Mouse (Mus musculus) heart, adult 11 months (tissue): Measurements from ENCODE around the gene Mall.
A peak's percentile ranks its signal among the peaks of the same experiment; 100 is the strongest.

Experiments used
- DNase-seq: peaks from one replicate; pipeline ENCODE4 v3.0.0; 2022

Mall gene

DNA sequence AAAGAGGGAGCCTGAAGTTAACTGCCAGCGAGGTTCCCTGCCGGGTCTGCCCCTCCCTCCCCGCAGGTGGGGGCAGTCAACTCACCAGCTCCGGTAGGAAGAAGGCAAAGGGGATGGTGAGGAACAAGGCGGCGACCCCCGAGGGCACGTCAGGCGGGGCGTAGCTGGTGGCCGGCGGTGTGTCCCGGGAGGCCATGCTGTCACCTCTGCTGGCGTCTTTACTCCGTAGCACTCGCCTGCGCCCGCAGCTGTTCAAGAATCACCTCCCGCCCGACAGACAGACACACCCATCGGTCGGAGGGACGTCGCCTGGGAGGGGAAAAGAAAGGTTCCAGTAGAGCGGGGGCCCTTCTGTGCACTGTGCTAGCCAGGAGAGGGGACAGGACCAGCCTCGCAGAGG, at the start of gene Mall:
TSS of gene Mall (minus strand) at position 262 of the 400 bp plus-strand sequence.
- DNase-seq = peak; percentile 95

GRCm38 (mm10) chr2:127778451-127778850, 48.7 kb upstream of the Mall start:
- peak; percentile 40 for DNase-seq

DNA sequence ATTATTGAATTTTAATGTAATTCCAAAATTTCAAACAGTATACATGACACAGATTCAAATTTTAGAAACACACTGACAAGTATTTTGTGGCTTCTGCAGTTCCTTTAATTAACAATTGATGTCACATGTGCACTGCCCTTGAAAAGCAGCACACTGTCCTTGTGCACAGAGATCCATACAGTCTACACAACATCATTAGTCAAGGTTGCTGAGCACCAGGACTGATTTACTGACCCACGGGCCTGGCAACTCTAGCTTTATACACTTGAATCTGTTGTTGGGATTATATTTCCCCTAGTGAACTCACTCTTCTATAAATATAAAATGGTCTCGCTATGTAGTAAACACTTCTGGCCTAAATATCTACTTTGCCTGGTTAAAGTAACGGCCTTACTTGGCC, 45.3 kb upstream of the Mall start:
- DNase-seq = peak; percentile 27

DNA sequence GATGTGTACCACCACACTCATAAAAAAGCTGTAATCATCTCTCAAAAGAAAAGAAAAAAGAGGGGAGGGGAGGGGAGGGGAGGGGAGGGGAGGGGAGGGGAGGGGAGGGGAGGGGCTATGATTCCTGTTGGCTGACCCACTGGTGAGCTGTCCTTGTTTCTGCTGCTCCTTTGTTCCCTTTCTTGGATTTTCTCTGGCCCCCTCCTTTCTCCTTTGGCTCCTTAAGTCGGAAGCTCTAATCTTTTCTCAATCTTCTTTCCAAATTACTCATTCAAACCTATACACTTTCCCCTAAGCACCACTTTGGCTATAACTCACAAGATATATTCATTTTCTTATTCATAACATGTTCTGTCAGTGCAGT, 44.8 kb upstream of the Mall start:
- DNase-seq = no peak

- DNase-seq = peak; percentile 68
Observed at GRCm38 (mm10) chr2:127773938-127774577, 44.3 kb upstream of the Mall start.

DNA sequence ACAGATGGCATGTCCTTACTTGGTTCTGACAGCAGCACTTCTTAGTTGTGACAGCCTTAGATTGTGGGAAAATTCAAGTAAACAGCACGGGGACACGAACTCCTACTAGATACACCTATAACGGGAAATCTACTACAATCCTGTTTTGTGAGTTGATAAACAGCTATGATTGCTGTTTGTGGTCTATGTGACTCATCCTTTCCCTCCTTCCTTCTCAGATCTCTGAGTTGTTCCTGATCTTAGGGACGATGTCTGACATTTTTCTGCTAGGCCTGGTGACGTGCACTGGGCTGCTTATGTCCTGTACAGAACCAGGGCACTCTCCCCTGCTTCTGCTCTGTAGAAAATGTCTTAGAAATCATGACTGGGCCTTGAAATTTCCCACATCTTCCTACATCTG, 31.9 kb upstream of the Mall start:
- DNase-seq = no peak

DNA sequence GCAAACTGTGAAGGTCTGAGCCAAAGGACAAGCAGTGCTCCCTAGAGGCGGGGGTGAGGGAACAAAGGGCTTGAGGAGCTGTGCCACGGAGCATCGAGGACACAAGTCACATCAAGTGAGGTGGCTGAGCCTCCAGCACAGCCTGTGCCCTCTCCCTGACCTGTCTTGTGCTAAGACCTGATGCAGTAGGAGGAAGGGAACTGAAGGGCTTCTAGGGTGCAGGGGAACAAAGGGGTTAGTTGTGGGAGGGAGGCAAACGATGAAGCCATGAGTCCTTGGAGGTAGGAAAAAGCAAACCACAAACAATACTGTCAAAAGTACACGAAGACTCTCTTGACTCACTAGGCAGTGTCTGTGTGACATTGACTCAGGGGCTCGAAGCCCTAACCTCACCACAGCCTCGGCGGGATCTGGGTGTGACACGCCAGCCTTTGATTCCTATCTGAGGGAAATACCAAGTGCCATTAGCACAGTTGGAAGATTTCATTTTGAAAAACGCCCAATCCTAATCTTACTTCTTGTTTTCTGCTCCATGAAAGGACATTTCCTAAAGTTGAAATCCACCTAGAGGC, 30.8 kb upstream of the Mall start:
- no peak for DNase-seq

- DNase-seq = no peak
Observed at GRCm38 (mm10) chr2:127760014-127760413, 30.3 kb upstream of the Mall start.

GRCm38 (mm10) chr2:127759157-127759880, 29.6 kb upstream of the Mall start:
- DNase-seq = no peak

DNA sequence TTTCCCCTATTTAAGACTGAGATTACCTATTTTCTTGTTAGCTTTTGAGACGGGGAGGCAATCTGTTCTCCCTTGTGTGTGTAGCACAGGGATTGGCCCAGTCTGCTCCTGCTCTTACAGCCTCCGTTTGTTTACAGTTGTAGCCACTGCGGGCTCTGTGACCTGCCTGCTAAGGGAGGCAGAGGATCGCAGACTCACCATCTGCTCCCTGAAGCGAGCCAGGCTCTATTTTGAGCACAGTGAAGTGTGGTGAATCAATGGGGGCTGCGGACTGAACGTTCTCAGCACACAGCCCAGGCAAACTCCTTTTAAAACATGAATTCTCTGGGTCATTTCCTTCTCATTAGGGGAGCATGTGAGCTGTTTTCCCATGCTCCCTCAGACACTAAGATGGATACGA, 27.4 kb upstream of the Mall start:
- peak; percentile 93 for DNase-seq

DNA sequence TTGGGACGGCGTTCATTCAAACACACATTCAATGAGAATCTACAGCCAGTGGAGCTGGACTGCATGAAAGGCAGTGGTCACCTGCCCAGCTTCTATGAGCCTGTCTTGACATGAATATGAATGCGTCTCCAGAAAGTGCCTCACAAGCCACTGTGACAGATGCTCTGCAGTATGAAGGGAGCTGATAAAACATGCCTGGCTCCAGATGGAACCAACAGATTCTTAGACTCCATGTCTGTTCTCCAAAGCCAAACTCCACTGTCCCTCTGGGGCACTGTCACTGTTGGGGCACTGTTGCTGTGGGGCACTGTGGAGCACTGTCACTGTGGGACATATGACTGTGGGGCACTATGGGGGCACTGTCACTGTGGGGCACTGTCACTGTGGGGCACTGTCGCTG, 24.4 kb upstream of the Mall start:
- peak; percentile 73 for DNase-seq

DNA sequence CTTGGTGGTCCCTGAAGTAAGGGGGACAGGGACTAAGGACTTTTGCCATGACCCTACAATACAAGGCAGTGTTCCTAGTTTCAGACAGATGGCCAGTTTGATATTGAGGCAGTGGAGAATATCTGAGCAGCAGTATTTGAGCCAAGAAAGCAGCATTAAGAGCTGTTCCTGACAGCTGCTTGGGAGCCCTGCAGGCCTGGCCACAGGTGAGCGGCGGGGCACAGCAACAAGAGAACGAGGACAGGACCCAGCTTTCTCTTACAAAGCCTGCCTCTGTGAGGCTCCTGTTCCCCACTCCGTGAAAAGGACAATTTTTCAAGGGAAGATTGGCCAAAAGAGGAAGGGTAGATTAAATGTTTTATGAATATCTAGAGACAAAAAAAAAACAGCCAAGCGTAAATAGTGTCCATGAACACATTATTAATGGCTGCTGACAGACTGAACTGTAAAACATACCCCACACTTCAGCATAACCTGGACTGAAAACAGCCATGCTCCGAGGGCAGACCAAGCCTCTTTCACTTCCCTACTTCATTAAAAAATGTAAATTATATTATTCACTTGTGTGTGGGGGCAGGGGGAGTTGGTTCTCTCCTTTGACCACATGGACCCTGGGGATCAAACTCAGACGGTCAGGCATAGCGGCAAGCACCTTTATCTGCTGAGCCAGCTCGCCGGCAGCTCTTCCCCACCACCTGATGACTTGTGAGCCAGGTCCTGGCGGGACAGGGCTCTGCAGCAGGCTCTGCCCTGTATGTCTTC, 22.3 kb upstream of the Mall start:
- DNase-seq = peak; percentile 80

- DNase-seq = peak; percentile 72
Observed at GRCm38 (mm10) chr2:127749376-127749775, 19.6 kb upstream of the Mall start.

DNA sequence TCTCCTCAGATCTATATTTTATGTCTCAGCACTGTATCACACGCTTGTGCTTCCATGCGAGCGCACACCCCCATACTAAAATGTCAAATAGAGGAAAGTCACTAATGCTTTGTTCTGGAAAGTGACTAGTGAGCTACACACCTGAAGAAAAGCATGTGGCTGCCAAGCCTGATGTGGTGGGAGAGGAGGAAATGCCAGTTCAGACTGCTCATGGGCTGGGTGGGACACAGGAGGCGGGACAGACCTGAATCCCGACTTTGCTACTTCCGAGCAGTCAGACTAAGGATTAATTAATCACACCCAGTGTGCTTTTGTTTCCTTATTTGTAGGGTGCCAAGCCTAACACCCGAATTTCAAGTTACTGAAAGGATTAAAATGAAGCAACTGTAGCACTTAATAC, 18.6 kb upstream of the Mall start:
- peak; percentile 62 for DNase-seq

DNA sequence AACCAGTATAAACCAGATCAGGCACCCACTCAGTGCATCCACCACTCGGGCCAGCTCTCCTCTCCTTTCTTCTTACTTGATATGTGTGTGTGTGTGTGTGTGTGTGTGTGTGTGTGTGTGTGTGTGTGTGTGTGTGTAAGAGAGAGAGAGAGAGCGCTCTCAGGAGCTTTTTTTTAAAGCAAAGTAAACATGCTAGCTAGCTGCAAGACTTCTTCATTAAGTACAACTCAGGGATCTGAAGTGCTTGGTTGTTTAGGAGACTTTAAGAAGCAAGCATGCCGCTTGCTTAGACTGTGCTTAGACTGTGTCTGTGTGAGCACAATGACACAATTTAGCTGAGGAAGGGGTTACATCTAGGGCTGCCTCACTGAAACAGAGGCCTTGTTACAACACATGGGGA, 12.9 kb upstream of the Mall start:
- no peak for DNase-seq

DNA sequence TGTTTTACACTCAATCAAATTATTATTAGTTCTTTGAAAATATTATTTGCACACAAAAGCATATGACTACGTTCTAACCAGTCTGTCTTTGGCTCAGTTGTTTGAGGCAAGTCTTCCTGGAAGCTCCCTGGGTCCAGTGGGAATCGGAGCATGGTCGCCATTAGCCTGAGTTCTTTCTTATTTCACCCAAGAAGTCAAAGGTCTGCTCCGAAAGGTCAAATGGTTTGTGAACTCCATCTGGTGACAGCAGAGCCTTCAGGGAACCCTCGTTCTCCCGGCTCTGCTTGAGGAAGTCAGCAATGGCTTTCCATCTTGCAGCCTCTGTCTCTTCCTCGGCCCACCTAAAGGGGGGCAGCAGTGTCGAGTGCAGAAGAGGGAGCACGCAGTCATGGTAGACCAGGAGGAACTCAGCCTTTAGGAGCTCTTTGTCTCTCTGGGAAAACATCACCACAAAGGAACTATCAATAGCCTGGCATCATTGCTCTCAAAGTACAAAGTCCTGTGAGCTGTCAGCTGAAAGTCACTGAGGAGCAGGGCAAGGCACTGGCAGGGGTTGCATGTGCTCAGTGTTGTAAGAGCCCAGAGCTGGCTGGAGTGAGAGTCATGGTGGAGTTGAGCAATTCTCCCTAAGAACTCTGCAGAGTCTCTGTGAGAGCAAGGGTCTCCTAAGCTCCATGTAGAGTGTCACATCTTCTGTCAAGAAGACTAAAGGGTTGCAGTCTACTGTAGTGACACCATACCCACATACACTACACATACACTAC, 11.2 kb upstream of the Mall start:
- no peak for DNase-seq

DNA sequence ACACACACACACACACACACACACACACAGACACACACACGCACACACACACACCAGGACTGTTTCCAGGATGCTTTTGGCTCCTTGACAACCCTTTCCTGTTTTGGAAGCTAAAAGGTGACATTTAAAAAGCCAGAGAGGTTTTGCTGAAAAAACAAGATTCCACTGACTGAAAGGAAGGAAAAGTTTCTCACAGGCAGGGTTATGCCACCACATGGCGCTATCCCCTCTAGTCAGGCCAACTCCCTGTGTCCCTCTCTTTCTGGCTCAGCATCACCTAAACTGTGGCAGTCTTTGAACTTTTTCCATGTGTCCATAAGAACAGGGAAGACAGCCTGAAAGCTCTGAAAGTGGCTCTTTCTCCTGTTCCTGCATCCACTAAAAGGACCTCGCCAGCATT, 8.2 kb upstream of the Mall start:
- no peak for DNase-seq

DNA sequence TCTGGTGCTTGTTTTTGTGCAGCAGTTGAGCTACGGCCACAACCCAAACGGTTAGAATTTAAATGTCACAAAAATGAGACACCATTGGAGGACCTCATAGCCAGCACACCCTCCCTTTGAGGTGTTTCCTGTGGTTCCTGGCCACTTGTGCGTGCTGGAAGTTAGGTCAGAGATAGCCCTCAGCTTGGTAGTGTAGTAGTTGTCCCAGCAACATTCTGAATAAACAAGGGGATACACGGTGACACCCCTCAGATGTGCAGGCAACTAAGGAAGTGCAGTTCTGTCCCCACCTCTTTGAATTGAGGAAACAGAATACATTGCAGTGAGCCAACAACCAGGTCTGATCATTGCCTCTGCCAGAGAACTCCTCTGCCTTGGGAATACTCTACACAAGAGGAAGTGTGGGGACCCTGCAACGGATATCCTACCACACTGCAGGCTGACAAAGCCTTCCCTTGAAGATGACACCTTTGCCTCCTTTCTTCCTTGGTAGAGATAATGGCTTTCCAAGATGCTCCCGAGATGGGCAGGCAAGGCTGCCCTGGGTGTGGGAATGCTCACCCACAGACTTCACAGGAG, 7.0 kb upstream of the Mall start:
- DNase-seq = peak; percentile 98

DNA sequence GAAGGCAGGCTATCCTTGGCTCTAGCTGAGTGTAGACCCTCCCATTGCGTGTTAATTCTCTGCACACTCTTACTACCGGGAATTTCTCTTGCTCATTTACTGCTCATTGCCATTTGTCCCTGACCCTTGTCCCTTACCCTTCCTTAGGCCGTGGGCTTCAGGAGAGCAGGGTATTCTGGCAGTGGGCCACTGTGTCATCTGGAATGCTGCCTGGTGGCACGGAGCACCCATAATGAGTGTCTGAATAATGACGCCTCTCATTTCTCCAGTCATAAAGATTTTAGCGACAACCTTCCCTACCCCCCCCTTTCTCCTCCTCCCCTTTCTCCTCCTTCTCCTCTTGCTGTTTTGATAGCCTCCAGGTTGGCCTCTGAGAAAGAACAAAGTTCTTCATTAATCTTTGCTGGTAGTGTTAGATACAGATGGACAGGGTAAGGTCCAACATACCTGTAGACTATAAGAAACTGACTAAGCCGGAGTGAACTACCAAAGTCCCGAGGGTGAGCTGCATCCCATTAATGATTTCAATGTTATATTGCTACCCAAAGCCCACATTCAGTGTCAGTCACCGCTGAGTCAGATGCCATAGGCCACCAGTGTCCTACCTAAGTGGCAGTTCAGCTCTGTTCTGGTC, 5.9 kb upstream of the Mall start:
- peak; percentile 74 for DNase-seq

DNA sequence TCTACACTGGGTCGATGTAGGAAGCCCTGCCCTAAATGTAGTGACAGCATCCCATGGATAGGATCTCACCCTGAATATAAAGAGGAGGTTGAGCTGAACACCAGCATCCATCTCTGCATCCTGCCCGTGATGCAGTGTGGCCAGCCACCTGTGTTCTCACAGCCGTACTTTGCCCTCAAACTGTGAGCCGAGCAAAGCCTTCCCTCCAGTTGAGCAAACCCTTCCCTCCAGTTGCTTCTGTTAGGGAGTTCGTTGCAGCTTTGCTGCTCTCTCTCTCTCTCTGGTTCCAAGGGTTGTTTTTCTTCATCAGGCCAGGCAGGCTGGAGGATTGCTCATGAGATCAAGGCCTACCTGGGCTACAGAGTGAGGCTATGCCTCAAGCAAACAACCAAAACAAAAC, 5.2 kb upstream of the Mall start:
- DNase-seq = no peak

GRCm38 (mm10) chr2:127730301-127730997, 717 bp upstream of the Mall start:
- DNase-seq = peak; percentile 92
